Mouse (Mus musculus): ENCODE results near the gene Zfp975. TPM values are rescaled to one million over a fixed set of nuclear protein-coding genes. Genes with fewer than 3 reads are reported as not detected.
"Not testable (repeated sequence)": the region's sequence is repeated elsewhere in the genome, so short reads cannot be mapped to it uniquely, and the experiment has no call there.

Zfp975 gene
- polyA plus RNA-seq (2011; ENCODE audit: insufficient read length, low read depth, missing spikeins): 4.1 and 6.2 TPM in 2 replicates

DNA sequence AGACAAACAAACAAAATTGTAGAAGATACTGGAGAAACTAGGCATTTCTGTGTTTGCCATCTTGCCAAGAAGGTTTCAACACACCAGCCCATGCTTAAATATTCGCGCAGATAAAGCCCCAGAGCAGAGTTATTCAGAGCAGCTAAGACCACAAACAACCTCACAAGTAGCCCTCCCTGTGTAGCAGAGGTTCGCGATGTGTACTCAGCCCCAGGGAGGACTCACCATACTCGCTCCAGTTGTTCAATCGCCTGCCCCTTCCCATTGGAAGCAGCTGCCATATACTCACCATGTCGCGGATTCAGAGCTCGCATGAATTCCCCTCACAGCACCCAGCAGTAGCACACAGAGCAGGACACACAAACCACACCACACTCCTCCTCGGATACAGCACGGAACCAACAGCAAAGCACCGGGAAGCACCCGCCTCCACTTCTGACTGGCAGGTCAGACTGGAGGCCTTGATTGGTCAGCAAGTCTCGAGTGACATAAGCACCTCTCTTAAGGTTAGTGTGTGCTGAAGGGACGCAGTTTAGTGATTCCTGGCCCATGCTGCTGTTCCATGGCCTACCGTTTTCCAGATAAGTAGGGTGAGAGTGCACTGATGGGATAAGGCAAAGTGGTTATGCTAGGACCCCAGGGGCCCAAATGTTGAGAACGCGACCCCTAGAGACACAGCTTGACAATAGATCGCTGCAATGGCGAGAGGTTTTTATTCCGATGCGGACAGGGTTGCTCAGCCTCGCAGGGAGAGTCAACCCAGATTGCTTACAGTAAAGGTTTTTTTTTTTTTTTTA lies at the start of gene Zfp975:
Gene Zfp975 (minus strand): TSS at position 381 of the 797 bp plus-strand sequence.
- peak within 1 kb of the TSS; percentile 36; the same call in 1 of the 2 replicates for H3K27ac ChIP-seq (ENCODE audit: insufficient read depth, low read length)
- H3K4me3 ChIP-seq (ENCODE audit: insufficient read depth, low read length): peak within 1 kb of the TSS; percentile 69
- not testable (repeated sequence) for H3K4me1 ChIP-seq (ENCODE audit: control insufficient read depth, insufficient read depth, low read length)
- peak; percentile 91 for TF ChIP-seq POLR2A (IDR thresholded peaks at IDR 0.05; ENCODE audit: low read depth, low read length)

DNA sequence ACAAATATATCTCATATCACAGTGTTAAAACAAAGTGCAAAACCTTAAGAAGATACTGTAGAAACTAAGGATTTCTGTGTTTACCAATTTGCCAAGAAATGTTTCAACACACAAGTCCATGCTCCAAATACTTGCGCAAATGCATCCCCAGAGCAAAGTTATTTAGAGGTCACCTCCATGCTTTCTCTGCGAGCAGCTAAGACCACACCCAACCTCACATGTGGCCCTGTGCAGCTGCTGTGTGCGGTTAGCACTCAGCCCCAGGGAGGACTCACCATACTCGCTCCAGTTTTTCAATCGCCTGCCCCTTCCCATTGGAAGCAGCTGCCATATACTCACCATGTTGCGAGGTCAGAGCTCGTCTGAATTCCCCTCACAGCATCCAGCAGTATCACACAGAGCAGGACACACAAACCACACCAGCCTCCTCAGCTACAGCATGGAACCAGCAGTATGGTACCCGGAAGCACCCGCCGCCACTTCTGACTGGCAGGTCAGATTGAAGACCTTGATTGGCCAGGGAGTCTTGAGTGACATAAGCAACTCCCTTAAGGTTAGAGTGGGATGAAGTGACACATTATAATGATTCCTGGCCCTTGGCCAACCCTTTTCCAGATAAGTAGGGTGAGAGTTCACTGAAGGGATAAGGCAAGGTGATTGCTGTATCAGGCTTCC lies 46.1 kb upstream of the Zfp975 start:
- no peaks in the 10 kb centered on the region for H3K4me1 ChIP-seq (ENCODE audit: control insufficient read depth, insufficient read depth, low read length)

DNA sequence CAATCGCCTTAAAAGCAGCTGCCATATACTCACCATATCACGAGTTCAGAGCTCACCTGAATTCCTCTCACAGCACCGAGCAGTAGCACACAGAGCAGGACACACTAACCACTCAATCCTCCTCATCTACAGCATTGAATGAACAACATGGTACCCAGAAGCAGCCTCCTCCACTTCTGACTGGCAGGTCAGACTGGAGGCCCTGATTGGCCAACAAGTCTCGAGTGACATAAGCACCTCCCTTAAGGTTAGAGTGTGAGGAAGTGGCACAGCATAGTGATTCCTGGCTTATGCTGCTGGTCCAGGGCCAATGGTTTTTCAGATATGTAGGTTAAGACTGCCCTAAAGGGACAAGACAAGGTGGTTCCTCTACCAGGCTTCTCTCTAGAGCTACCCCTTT lies 34.4 kb upstream of the Zfp975 start, which contains the start of gene Gm17067:
Gene Gm17067 (minus strand): TSS at position 101 of the 400 bp plus-strand sequence.
- not testable (repeated sequence) for H3K4me3 ChIP-seq (ENCODE audit: insufficient read depth, low read length); H3K27ac ChIP-seq (ENCODE audit: insufficient read depth, low read length); H3K4me1 ChIP-seq (ENCODE audit: control insufficient read depth, insufficient read depth, low read length)

More for the DNA sequence above, 46.1 kb upstream of the Zfp975 start:
- H3K27ac ChIP-seq (ENCODE audit: insufficient read depth, low read length): no peak overlapping the region
- H3K4me3 ChIP-seq (ENCODE audit: insufficient read depth, low read length): no peak overlapping the region
- TF ChIP-seq POLR2A (IDR thresholded peaks at IDR 0.05; ENCODE audit: low read depth, low read length) (no peak), CTCF (IDR thresholded peaks at IDR 0.05; ENCODE audit: borderline replicate concordance, insufficient read depth, low read length) (no peak)

DNA sequence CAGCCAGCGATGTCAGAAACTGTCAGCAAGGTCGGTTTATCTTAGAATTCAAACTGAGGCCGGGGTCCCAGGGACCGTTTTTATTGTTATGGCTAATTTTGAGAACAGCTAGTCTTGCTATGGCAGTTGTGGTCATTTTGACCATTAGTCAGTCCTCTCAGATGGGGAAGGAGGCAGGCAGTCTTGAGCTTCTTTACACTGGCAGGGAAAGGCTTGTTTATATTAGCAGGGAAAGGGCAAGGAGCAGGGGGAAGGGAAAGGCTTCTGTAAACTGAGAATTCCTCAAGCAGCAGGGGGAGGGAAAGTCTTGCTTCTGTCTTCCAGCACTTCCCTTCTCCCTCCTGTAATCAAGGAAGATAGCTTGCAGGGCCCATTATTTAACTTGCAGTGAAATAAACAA lies 709 bp upstream of the Zfp975 start:
- not testable (repeated sequence) for H3K4me1 ChIP-seq (ENCODE audit: control insufficient read depth, insufficient read depth, low read length)
- H3K4me3 ChIP-seq (ENCODE audit: insufficient read depth, low read length): peak overlapping the region; percentile 69
- H3K27ac ChIP-seq (ENCODE audit: insufficient read depth, low read length): 0 out of 2 replicates have a peak overlapping the region, but pooled peaks have one; percentile 36

DNA sequence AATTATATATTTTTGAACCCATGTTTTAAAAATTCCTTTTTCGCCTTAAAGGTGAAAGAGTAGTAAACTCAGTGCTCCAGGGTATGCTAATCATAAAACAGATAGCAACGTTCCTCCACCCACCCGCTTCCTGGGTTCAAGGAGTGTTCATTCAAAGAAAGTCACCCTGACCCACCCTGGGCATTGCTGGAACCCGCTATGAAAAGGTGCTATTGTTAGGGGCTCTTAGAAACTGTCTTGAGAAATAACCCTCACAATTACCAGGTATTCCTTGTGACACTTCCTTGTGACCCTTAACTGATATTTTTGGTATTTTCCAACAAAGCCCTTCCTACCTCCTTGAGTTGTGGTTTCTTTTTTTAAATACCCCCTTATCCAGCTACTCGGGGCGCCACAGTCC lies 12.5 kb downstream of the Zfp975 start:
- H3K4me1 ChIP-seq (ENCODE audit: control insufficient read depth, insufficient read depth, low read length): not testable (repeated sequence)

DNA sequence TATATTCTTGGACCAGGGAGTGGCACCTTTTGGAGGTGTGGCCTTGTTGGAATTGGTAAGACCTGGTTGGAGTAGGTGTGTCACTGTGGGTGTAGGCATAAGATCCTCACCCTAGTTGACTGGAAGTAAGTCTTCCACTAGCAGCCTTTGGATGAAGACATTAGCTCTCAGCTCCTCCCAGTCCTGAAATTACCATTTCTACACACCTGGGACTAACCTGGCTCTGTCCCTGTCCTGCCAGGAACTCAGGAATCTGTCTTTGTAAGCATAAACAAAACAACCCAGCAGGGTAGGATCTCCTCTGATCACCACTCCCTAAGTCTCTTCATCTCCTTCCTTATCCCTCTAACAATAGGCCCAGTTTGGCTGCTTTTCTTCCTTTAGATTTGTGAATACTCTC lies 12.9 kb downstream of the Zfp975 start:
- H3K27ac ChIP-seq (ENCODE audit: insufficient read depth, low read length); H3K4me3 ChIP-seq (ENCODE audit: insufficient read depth, low read length); H3K4me1 ChIP-seq (ENCODE audit: control insufficient read depth, insufficient read depth, low read length): not testable (repeated sequence)

More for the DNA sequence above, 12.5 kb downstream of the Zfp975 start:
- H3K4me3 ChIP-seq (ENCODE audit: insufficient read depth, low read length); H3K27ac ChIP-seq (ENCODE audit: insufficient read depth, low read length): not testable (repeated sequence)

DNA sequence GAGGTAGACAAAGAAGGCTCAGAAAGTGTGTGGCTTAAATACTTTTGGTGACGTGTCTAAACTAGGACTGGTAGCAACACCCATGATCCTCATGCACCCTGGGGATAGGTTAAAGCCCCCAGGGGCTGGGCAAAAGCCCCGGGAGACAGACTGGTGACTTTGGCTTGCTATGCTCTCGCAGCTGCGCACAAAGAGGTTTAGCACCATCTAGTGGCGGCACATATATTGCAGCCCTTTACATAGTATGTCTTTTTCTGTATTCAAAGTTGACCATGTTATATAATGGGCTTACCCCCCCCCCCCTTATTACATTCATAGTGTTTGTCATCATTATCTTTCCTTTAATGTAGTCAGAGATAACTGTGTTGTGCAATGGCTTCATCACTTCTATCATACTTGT lies 32.4 kb downstream of the Zfp975 start:
- not testable (repeated sequence) for H3K27ac ChIP-seq (ENCODE audit: insufficient read depth, low read length); H3K4me1 ChIP-seq (ENCODE audit: control insufficient read depth, insufficient read depth, low read length); H3K4me3 ChIP-seq (ENCODE audit: insufficient read depth, low read length)

DNA sequence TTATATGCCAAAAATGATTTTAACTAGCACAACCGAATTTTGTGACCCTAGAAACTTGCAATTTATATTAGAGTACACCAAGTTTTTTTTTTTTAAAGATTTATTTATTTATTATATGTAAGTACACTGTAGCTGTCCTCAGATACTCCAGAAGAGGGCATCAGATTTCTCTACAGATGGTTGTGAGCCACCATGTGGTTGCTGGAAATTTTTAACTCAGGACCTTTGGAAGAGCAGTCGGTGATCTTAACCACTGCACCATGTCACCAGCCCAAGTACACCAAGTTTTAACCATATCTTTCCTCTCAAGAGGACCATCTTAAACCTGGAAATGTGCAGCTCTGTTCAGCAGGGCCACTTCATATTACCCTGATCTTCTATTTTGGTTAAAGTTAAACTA lies 37.3 kb downstream of the Zfp975 start:
- H3K4me3 ChIP-seq (ENCODE audit: insufficient read depth, low read length); H3K4me1 ChIP-seq (ENCODE audit: control insufficient read depth, insufficient read depth, low read length): not testable (repeated sequence)

DNA sequence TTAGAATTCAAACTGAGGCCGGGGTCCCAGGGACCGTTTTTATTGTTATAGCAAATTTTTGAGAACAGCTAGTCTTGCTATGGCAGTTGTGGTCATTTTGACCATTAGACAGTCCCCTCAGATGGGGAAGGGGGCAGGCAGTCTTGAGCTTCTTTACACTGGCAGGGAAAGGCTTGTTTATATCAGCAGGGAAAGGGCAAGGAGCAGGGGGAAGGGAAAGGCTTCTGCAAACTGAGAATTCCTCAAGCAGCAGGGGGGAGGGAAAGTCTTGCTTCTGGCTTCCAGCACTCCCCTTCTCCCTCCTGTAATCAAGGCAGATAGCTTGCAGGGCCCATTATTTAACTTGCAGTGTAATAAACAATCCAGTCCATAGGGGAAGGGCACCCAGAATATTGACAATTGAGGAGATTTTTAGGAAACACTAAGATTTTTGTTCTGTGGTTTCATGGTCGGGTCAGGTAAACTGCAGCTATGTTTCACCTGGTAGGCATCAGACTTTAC lies 49.4 kb downstream of the Zfp975 start:
- not testable (repeated sequence) for H3K4me3 ChIP-seq (ENCODE audit: insufficient read depth, low read length); H3K27ac ChIP-seq (ENCODE audit: insufficient read depth, low read length); H3K4me1 ChIP-seq (ENCODE audit: control insufficient read depth, insufficient read depth, low read length)

More for the DNA sequence above, 37.3 kb downstream of the Zfp975 start:
- H3K27ac ChIP-seq (ENCODE audit: insufficient read depth, low read length): not testable (repeated sequence)

DNA sequence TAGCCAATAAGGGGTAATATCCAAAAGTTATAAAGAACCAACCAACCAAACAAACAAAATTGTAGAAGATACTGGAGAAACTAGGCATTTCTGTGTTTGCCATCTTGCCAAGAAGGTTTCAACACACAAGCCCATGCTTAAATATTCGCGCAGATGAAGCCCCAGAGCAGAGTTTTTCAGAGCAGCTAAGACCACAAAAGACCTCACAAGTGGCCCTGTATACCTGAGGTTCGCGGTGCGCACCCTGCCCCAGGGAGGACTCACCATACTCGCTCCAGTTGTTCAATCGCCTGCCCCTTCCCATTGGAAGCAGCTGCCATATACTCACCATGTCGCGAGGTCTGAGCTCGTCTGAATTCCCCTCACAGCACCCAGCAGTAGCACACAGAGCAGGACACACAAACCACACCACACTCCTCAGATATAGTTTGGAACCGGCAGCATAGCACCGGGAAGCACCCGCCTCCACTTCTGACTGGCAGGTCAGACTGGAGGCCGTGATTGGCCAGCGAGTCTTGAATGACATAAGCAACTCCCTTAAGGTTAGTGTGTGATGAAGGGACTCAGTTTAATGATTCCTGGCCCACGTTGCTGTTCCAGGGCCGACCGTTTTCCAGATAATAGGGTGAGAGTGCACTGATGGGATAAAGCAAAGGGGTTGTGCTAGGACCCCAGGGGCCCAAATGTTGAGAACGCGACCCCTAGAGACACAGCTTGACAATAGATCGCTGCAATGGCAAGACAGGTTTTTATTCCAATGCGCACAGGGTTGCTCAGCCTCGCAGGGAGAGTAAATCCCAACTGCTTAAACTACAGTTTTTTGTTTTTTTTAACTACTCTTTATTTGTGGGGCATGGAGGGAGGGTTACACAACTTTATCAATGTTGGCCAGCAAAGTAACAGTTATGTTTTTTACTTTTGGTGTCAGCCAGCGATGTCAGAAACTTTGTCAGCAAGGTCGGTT lies 50.1 kb downstream of the Zfp975 start, which contains the start of gene Zfp976:
Gene Zfp976 (minus strand): TSS at position 437 of the 964 bp plus-strand sequence.
- not testable (repeated sequence) for H3K4me1 ChIP-seq (ENCODE audit: control insufficient read depth, insufficient read depth, low read length); H3K27ac ChIP-seq (ENCODE audit: insufficient read depth, low read length)
- peak within 1 kb of the TSS; percentile 78 for H3K4me3 ChIP-seq (ENCODE audit: insufficient read depth, low read length)
- TF ChIP-seq POLR2A (IDR thresholded peaks at IDR 0.05; ENCODE audit: low read depth, low read length): peak; percentile 56; the same call in 1 of the 2 replicates

DNA sequence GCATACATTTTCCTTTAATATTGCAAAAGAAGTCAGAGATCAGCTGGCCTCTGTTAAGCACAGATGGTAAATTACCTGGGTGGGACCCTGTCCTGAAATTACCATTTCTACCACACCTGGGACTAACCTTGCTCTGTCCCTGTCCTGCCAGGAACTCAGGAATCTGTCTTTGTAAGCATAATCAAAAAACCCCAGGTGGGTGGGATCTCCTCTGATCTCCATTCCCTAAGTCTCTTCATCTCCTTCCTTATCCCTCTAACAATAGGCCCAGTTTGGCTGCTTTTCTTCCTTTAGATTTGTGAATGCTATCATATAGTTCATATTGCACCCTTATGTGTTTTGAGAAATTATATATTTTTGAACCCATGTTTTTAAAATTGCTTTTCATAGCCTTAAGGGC lies 61.5 kb downstream of the Zfp975 start:
- H3K4me1 ChIP-seq (ENCODE audit: control insufficient read depth, insufficient read depth, low read length); H3K27ac ChIP-seq (ENCODE audit: insufficient read depth, low read length); H3K4me3 ChIP-seq (ENCODE audit: insufficient read depth, low read length): not testable (repeated sequence)
